Mouse (Mus musculus) MEL (cell line): Measurements from ENCODE around the gene Schip1. TPM values are rescaled to one million over a fixed set of nuclear protein-coding genes. Genes with fewer than 3 reads are reported as not detected.

Source experiments
- DNase-seq: peaks from one replicate; pipeline ENCODE4 v3.0.0; 2011; ENCODE audit warnings: low read depth, low spot score
- H3K27ac ChIP-seq: 2 replicates; pipeline ENCODE4 v1.5.1; 2012; ENCODE audit warnings: low read depth, mild to moderate bottlenecking, control low read depth, low read length, moderate library complexity; ENCODE audit not compliant: control insufficient read depth
- H3K27me3 ChIP-seq, 2 experiments: fragments of 150-350 bp in 1 of 2; sonication (generic) in 1 of 2; 2 replicates each; pipeline ENCODE4 v1.6.1; 2012; ENCODE audit warnings: low read length in 2 of 2, mild to moderate bottlenecking in 2 of 2, improper control_type of control experiment in 1 of 2, moderate library complexity in 1 of 2; ENCODE audit not compliant: insufficient read depth in 2 of 2, control insufficient read depth in 1 of 2
- H3K36me3 ChIP-seq, 2 experiments: 2 replicates each; pipeline ENCODE4 v1.6.1; 2012 to 2014; ENCODE audit warnings: low read length in 2 of 2, improper control_type of control experiment in 1 of 2, inconsistent platforms in 1 of 2, mild to moderate bottlenecking in 1 of 2; ENCODE audit not compliant: insufficient read depth in 2 of 2, control insufficient read depth in 1 of 2
- H3K4me1 ChIP-seq, 2 experiments: fragments of 150-350 bp in 1 of 2; sonication (generic) in 1 of 2; 2 replicates each; pipeline ENCODE4 v1.6.1; 2012; ENCODE audit warnings: low read length in 2 of 2, improper control_type of control experiment in 1 of 2, mild to moderate bottlenecking in 1 of 2; ENCODE audit not compliant: insufficient read depth in 2 of 2, control insufficient read depth in 1 of 2
- H3K4me3 ChIP-seq, 2 experiments: fragments of 150-350 bp in 1 of 2; sonication (generic) in 1 of 2; 2 replicates each; pipeline ENCODE4 v1.5.1; 2012; ENCODE audit warnings: low read depth in 2 of 2, low read length in 2 of 2, mild to moderate bottlenecking in 2 of 2, moderate library complexity in 2 of 2, control low read depth in 1 of 2, improper control_type of control experiment in 1 of 2; ENCODE audit not compliant: control insufficient read depth in 1 of 2, insufficient read depth in 1 of 2
- H3K79me2 ChIP-seq: 2 replicates; pipeline ENCODE4 v1.6.1; 2012; ENCODE audit warnings: mild to moderate bottlenecking, low read length, moderate library complexity; ENCODE audit not compliant: control insufficient read depth, poor library complexity, insufficient read depth
- H3K9ac ChIP-seq: 2 replicates; pipeline ENCODE4 v1.6.1; 2012; ENCODE audit warnings: low read depth, mild to moderate bottlenecking, control low read depth, low read length, moderate library complexity; ENCODE audit not compliant: control insufficient read depth, poor library complexity, severe bottlenecking
- H3K9me3 ChIP-seq: fragments of 150-350 bp; sonication (generic); replicated peaks from 2 replicates; pipeline ENCODE4 v1.6.1; 2012; ENCODE audit warnings: mild to moderate bottlenecking, low read length, improper control_type of control experiment, moderate library complexity; ENCODE audit not compliant: insufficient read depth
- CHD1 ChIP-seq: IDR thresholded peaks from 2 replicates; pipeline ENCODE4 v1.6.1; 2012; ENCODE audit warnings: low read depth, mild to moderate bottlenecking, inconsistent platforms, low read length, improper control_type of control experiment
- CHD2 ChIP-seq: IDR thresholded peaks from 2 replicates; pipeline ENCODE4 v1.6.1; 2011; ENCODE audit warnings: low read length, improper control_type of control experiment
- EP300 ChIP-seq, 2 experiments: IDR thresholded peaks; 2 replicates each; pipeline ENCODE4 v1.6.1; 2011; ENCODE audit warnings: improper control_type of control experiment in 2 of 2, low read length in 2 of 2, low read depth in 1 of 2, mild to moderate bottlenecking in 1 of 2
- GABPA ChIP-seq: IDR thresholded peaks from 2 replicates; pipeline ENCODE4 v1.6.1; 2012; ENCODE audit warnings: low read depth, mild to moderate bottlenecking, inconsistent platforms, low read length, improper control_type of control experiment, moderate library complexity
- HCFC1 ChIP-seq: IDR thresholded peaks from 2 replicates; pipeline ENCODE4 v1.6.1; 2012; ENCODE audit warnings: low read depth, mild to moderate bottlenecking, inconsistent platforms, low read length, improper control_type of control experiment, moderate library complexity
- JUND ChIP-seq: IDR thresholded peaks from 2 replicates; pipeline ENCODE4 v1.6.1; 2011; ENCODE audit warnings: low read depth, mild to moderate bottlenecking, improper control_type of control experiment, low read length
- MAX ChIP-seq: IDR thresholded peaks from 2 replicates; pipeline ENCODE4 v1.6.1; 2011; ENCODE audit warnings: low read length, improper control_type of control experiment
- MAZ ChIP-seq: IDR thresholded peaks from 2 replicates; pipeline ENCODE4 v1.6.1; 2012; ENCODE audit warnings: low read depth, mild to moderate bottlenecking, inconsistent platforms, low read length, improper control_type of control experiment
- MEF2A ChIP-seq: IDR thresholded peaks from 2 replicates; pipeline ENCODE4 v1.6.1; 2014; ENCODE audit warnings: low read depth, mild to moderate bottlenecking, inconsistent platforms, low read length, improper control_type of control experiment; ENCODE audit not compliant: poor library complexity, insufficient replicate concordance, severe bottlenecking; ENCODE audit errors: extremely low read depth
- MYB ChIP-seq: IDR thresholded peaks from 2 replicates; pipeline ENCODE4 v1.6.1; 2011; ENCODE audit warnings: mild to moderate bottlenecking, low read depth, low read length, improper control_type of control experiment
- RAD21 ChIP-seq: IDR thresholded peaks from 2 replicates; pipeline ENCODE4 v1.6.1; 2011; ENCODE audit warnings: mild to moderate bottlenecking, low read depth, low read length, improper control_type of control experiment
- SIN3A ChIP-seq: IDR thresholded peaks from 2 replicates; pipeline ENCODE4 v1.6.1; 2012; ENCODE audit warnings: low read length, improper control_type of control experiment, inconsistent platforms
- SMC3 ChIP-seq: IDR thresholded peaks from 2 replicates; pipeline ENCODE4 v1.6.1; 2011; ENCODE audit warnings: low read depth, low read length, improper control_type of control experiment
- UBTF ChIP-seq: IDR thresholded peaks from 2 replicates; pipeline ENCODE4 v1.6.1; 2012; ENCODE audit warnings: low read depth, mild to moderate bottlenecking, inconsistent platforms, low read length, improper control_type of control experiment, moderate library complexity, borderline replicate concordance; ENCODE audit not compliant: insufficient read depth
- USF1 ChIP-seq: IDR thresholded peaks from 2 replicates; pipeline ENCODE4 v1.6.1; 2014; ENCODE audit warnings: low read depth, mild to moderate bottlenecking, inconsistent platforms, low read length, improper control_type of control experiment, moderate library complexity
- USF2 ChIP-seq, 2 experiments: IDR thresholded peaks; 2 replicates each; pipeline ENCODE4 v1.6.1; 2011 to 2012; ENCODE audit warnings: improper control_type of control experiment in 2 of 2, low read length in 2 of 2, borderline replicate concordance in 1 of 2, inconsistent platforms in 1 of 2, low read depth in 1 of 2, mild to moderate bottlenecking in 1 of 2; ENCODE audit not compliant: insufficient read depth in 1 of 2
- ZC3H11A ChIP-seq: IDR thresholded peaks from 2 replicates; pipeline ENCODE4 v1.6.1; 2012; ENCODE audit warnings: low read depth, mild to moderate bottlenecking, inconsistent platforms, low read length, improper control_type of control experiment
- ZKSCAN1 ChIP-seq: IDR thresholded peaks from 2 replicates; pipeline ENCODE4 v1.6.1; 2012; ENCODE audit warnings: low read depth, mild to moderate bottlenecking, inconsistent platforms, low read length, improper control_type of control experiment, moderate library complexity
- ZMIZ1 ChIP-seq: IDR thresholded peaks from 2 replicates; pipeline ENCODE4 v1.6.1; 2012; ENCODE audit warnings: low read depth, mild to moderate bottlenecking, inconsistent platforms, low read length, improper control_type of control experiment, moderate library complexity
- ZNF384 ChIP-seq: IDR thresholded peaks from 2 replicates; pipeline ENCODE4 v1.6.1; 2012; ENCODE audit warnings: low read depth, mild to moderate bottlenecking, inconsistent platforms, low read length, improper control_type of control experiment
- polyA plus RNA-seq, 2 experiments: library from polyadenylated mRNA; stranded (reverse) in 1 of 2; unstranded in 1 of 2; fragments of >175 nt in 1 of 2; fragments of >200 nt in 1 of 2; gene quantifications; 2 replicates each; pipeline versions ENCODE4 v1.2.1 to v1.2.4; 2012; ENCODE audit warnings: low replicate concordance in 2 of 2, low read depth in 1 of 2; ENCODE audit not compliant: insufficient read length in 2 of 2, insufficient read depth in 1 of 2, missing spikeins in 1 of 2
- total RNA-seq: library from RNA; depleted of rRNA; stranded (reverse); fragments of 300-350 nt; gene quantifications from 2 replicates; pipeline ENCODE4 v1.2.3, GENCODE M21; 2012

The Schip1 gene
- total and polyA plus RNA-seq, 3 experiments = 10.1 to 12.4 TPM; not detected in 1

DNA sequence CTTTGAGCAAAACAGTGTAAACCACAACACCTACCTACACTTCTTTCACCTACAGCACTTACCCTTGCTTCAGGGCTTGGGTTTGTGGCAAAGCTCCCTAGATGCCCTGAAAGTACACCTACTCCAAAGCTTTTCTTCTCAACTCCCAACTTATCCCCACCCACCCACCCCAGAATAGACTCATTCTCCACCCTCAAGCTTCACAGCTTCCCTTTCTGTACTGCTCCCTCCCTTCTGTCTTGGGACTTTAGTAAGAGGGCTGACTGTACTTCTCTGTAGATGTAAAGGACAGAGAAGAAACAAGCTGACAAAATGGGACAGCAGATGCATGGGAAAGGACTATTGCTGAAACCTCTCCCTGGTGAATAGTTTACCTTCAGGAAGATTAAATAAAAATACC lies 303.4 kb downstream of the Schip1 start:
- H3K9me3 ChIP-seq = no peaks in the 10 kb centered on the region
- no peak overlapping the region for H3K4me3 ChIP-seq
- no peak overlapping the region for H3K9ac ChIP-seq
- no peaks in the 10 kb centered on the region for H3K79me2 ChIP-seq
- no peaks in the 10 kb centered on the region for H3K4me1 ChIP-seq
- H3K27me3 ChIP-seq = no peaks in the 10 kb centered on the region; a peak in 1 of 4 replicates
- H3K27ac ChIP-seq = no peak overlapping the region
- no peak for DNase-seq
- TF ChIP-seq MAX = no peak
- TF ChIP-seq SMC3 = no peak
- TF ChIP-seq USF2 (IDR thresholded peaks at IDR 0.05; ENCODE audit: borderline replicate concordance in 1 of 2, insufficient read depth in 1 of 2, low read depth in 1 of 2, low read length in 2 of 2) = no peak
- TF ChIP-seq CHD2 = no peak
- no peak for TF ChIP-seq ZC3H11A
- TF ChIP-seq EP300 (IDR thresholded peaks at IDR 0.05; ENCODE audit: low read depth in 1 of 2, low read length in 2 of 2) = no peak
- no peak for TF ChIP-seq ZMIZ1
- TF ChIP-seq JUND = no peak
- no peak for TF ChIP-seq MYB
- TF ChIP-seq GABPA = no peak
- TF ChIP-seq HCFC1 = no peak
- TF ChIP-seq USF1 = no peak
- TF ChIP-seq ZKSCAN1 = no peak
- TF ChIP-seq ZNF384 = no peak
- TF ChIP-seq UBTF = no peak
- TF ChIP-seq CHD1 = no peak
- TF ChIP-seq MAZ = no peak
- TF ChIP-seq RAD21 = no peak
- no peak for TF ChIP-seq MEF2A
- TF ChIP-seq SIN3A = no peak
- H3K36me3 ChIP-seq = no peaks in the 10 kb centered on the region

GRCm38 (mm10) chr3:68372925-68373324 lies 308.3 kb downstream of the Schip1 start:
- Histone ChIP-seq H3K4me3 (no peak overlapping the region), H3K9ac (no peak overlapping the region), H3K9me3 (no peaks in the 10 kb centered on the region), H3K36me3 (no peaks in the 10 kb centered on the region), H3K27me3 (no peaks in the 10 kb centered on the region; a peak in 1 of 4 replicates), H3K79me2 (no peaks in the 10 kb centered on the region), H3K27ac (no peak overlapping the region), H3K4me1 (0 out of 4 replicates have a peak, but pooled peaks cover 0 to 2% of the 10 kb centered on the region in 2 experiments)
- DNase-seq = no peak
- no peak for TF ChIP-seq MAZ
